Mouse (Mus musculus) hindbrain, embryonic 11.5 days (tissue): ENCODE data around the gene Gcsh. TPM values are rescaled to one million over a fixed set of nuclear protein-coding genes. Genes with fewer than 3 reads are reported as not detected.

Experiments used
- ATAC-seq: fragments of 200-750 bp; cut with Nextera tagmentation; 2 replicates; pipeline ENCODE4 v1.8.0; 2017; ENCODE audit warnings: mild to moderate bottlenecking, moderate TSS enrichment, moderate library complexity; ENCODE audit not compliant: low FRiP score
- DNase-seq: peaks from one replicate; pipeline ENCODE4 v3.0.0-alpha.2; 2015; ENCODE audit warnings: low spot score
- H3K27ac ChIP-seq: fragments of 300-500 bp; sonication (generic); 2 replicates; pipeline ENCODE4 v1.5.1; 2014; ENCODE audit warnings: mild to moderate bottlenecking, low read depth, low read length
- H3K27me3 ChIP-seq: fragments of 300-500 bp; sonication (generic); 2 replicates; pipeline ENCODE4 v1.6.1; 2014; ENCODE audit warnings: mild to moderate bottlenecking, low read length, moderate library complexity, mixed read lengths; ENCODE audit not compliant: control insufficient read depth, insufficient read depth
- H3K36me3 ChIP-seq: fragments of 300-500 bp; sonication (generic); 2 replicates; pipeline ENCODE4 v1.6.1; 2014; ENCODE audit warnings: mild to moderate bottlenecking, low read length, moderate library complexity, mixed read lengths; ENCODE audit not compliant: control insufficient read depth, insufficient read depth
- H3K4me1 ChIP-seq: fragments of 300-500 bp; sonication (generic); replicated peaks from 2 replicates; pipeline ENCODE4 v1.6.1; 2014; ENCODE audit warnings: low read length, mixed read lengths; ENCODE audit not compliant: control insufficient read depth, insufficient read depth
- H3K4me2 ChIP-seq: fragments of 300-500 bp; sonication (generic); replicated peaks from 2 replicates; pipeline ENCODE4 v1.6.1; 2014; ENCODE audit warnings: mild to moderate bottlenecking, low read depth, low read length
- H3K4me3 ChIP-seq: fragments of 300-500 bp; sonication (generic); 2 replicates; pipeline ENCODE4 v1.5.1; 2014; ENCODE audit warnings: low read depth, low read length
- H3K9ac ChIP-seq: fragments of 300-500 bp; sonication (generic); 2 replicates; pipeline ENCODE4 v1.6.1; 2014; ENCODE audit warnings: low read depth, low read length
- H3K9me3 ChIP-seq: fragments of 300-500 bp; sonication (generic); 2 replicates; pipeline ENCODE4 v1.6.1; 2016; ENCODE audit warnings: low read length; ENCODE audit not compliant: control insufficient read depth
- WGBS: fragments of 180-500 bp; shearing (Covaris S2); extraction: QIAGEN DNeasy Blood & Tissue Kit; methylation state at CpG from one replicate; pipeline ENCODE4 v1.1.7; 2014; 5-methylcytosine and 5-hydroxymethylcytosine counted together
- polyA plus RNA-seq: library from polyadenylated mRNA; unstranded; fragments of >200 nt; fragmentation: Nextera tagmentation; extraction: Ambion mirVana; gene quantifications from 2 replicates; pipeline ENCODE4 v1.2.1, GENCODE M21; 2014

Gcsh gene
- polyA plus RNA-seq, 1 experiment from 2014 or later: 149 TPM

GRCm38 (mm10) chr8:116991241-116991640 lies 2.1 kb downstream of the Gcsh start:
- no peak for ATAC-seq
- H3K36me3 ChIP-seq: no peaks in the 10 kb centered on the region
- no peak overlapping the region for H3K27ac ChIP-seq
- no peak overlapping the region for H3K4me3 ChIP-seq
- no peak overlapping the region for H3K4me2 ChIP-seq
- no peaks in the 10 kb centered on the region for H3K9me3 ChIP-seq
- no peaks in the 10 kb centered on the region for H3K4me1 ChIP-seq
- no peak for DNase-seq
- H3K9ac ChIP-seq: no peak overlapping the region
- H3K27me3 ChIP-seq: no peaks in the 10 kb centered on the region
- 86% methylated on average over 8 of the region's 8 CpGs for WGBS

GRCm38 (mm10) chr8:116989842-116990241 lies 3.5 kb downstream of the Gcsh start:
- H3K4me3 ChIP-seq: no peak overlapping the region
- ATAC-seq (no peak), DNase-seq (no peak)
- no peaks in the 10 kb centered on the region for H3K9me3 ChIP-seq
- WGBS: 95% methylated on average over 3 of the region's 3 CpGs
- H3K27me3 ChIP-seq: no peaks in the 10 kb centered on the region
- H3K36me3 ChIP-seq: no peaks in the 10 kb centered on the region
- H3K9ac ChIP-seq: no peak overlapping the region
- no peaks in the 10 kb centered on the region for H3K4me1 ChIP-seq
- no peak overlapping the region for H3K27ac ChIP-seq
- no peak overlapping the region for H3K4me2 ChIP-seq

- no peaks in the 10 kb centered on the region for H3K9me3 ChIP-seq
- H3K36me3 ChIP-seq: no peaks in the 10 kb centered on the region
- ATAC-seq: no peak
- H3K4me1 ChIP-seq: 0 out of 2 replicates have a peak, but pooled peaks cover 3% of the 10 kb centered on the region
- H3K27ac ChIP-seq: no peak overlapping the region
- no peak overlapping the region for H3K9ac ChIP-seq
- H3K27me3 ChIP-seq: no peaks in the 10 kb centered on the region
- WGBS: 12% methylated on average over 4 of the region's 4 CpGs
- no peak overlapping the region for H3K4me3 ChIP-seq
- DNase-seq: peak; percentile 83
- no peak overlapping the region for H3K4me2 ChIP-seq
These were observed 13.2 kb downstream of the Gcsh start for GRCm38 (mm10) chr8:116980117-116980516.

- Histone ChIP-seq H3K27ac (peak within 1 kb of the TSS; percentile 10; the same call in 1 of the 2 replicates), H3K9me3 (no peaks in the 10 kb centered on the region), H3K4me1 (0 out of 2 replicates have a peak, but pooled peaks cover 3% of the 10 kb centered on the region), H3K36me3 (no peaks in the 10 kb centered on the region), H3K4me2 (peak within 1 kb of the TSS; percentile 74), H3K27me3 (no peaks in the 10 kb centered on the region), H3K9ac (peak within 1 kb of the TSS; percentile 57), H3K4me3 (peak within 1 kb of the TSS; percentile 67)
- under 1% methylated on average over 46 of the region's 46 CpGs for WGBS
- ATAC-seq (peak; percentile 99), DNase-seq (peak; percentile 99)
These were observed 14.6 kb downstream of the Gcsh start, which contains the start of gene 1700030J22Rik for GRCm38 (mm10) chr8:116978631-116979256. 1700030J22Rik (minus strand) TSS chr8:116978959.

GRCm38 (mm10) chr8:116978052-116978451 lies 15.3 kb downstream of the Gcsh start:
- WGBS: 36% methylated on average over 8 of the region's 8 CpGs

GRCm38 (mm10) chr8:116975606-116976005 lies 17.7 kb downstream of the Gcsh start:
- 0 out of 2 replicates have a peak, but pooled peaks cover 3% of the 10 kb centered on the region for H3K4me1 ChIP-seq
- no peaks in the 10 kb centered on the region for H3K36me3 ChIP-seq
- H3K9me3 ChIP-seq: no peaks in the 10 kb centered on the region
- DNase-seq (no peak), ATAC-seq (no peak)
- WGBS: 72% methylated on average over 5 of the region's 5 CpGs
- no peaks in the 10 kb centered on the region for H3K27me3 ChIP-seq
- H3K4me2 ChIP-seq: no peak overlapping the region
- no peak overlapping the region for H3K9ac ChIP-seq
- H3K27ac ChIP-seq: no peak overlapping the region
- no peak overlapping the region for H3K4me3 ChIP-seq

More at GRCm38 (mm10) chr8:116978052-116978451, 15.3 kb downstream of the Gcsh start:
- ATAC-seq (no peak), DNase-seq (no peak)
- Histone ChIP-seq H3K4me1 (0 out of 2 replicates have a peak, but pooled peaks cover 3% of the 10 kb centered on the region), H3K27me3 (no peaks in the 10 kb centered on the region), H3K9me3 (no peaks in the 10 kb centered on the region), H3K27ac (0 out of 2 replicates have a peak overlapping the region, but pooled peaks have one; percentile 10), H3K4me3 (peak overlapping the region; percentile 67), H3K4me2 (peak overlapping the region; percentile 74), H3K9ac (peak overlapping the region; percentile 57), H3K36me3 (no peaks in the 10 kb centered on the region)

- no peak for ATAC-seq
- no peak overlapping the region for H3K27ac ChIP-seq
- no peak for DNase-seq
- H3K9ac ChIP-seq: no peak overlapping the region
- 27% methylated on average over 5 of the region's 5 CpGs for WGBS
- no peak overlapping the region for H3K4me3 ChIP-seq
- H3K4me2 ChIP-seq: no peak overlapping the region
- H3K36me3 ChIP-seq: no peaks in the 10 kb centered on the region
- H3K4me1 ChIP-seq: 0 out of 2 replicates have a peak, but pooled peaks cover 3% of the 10 kb centered on the region
- no peaks in the 10 kb centered on the region for H3K9me3 ChIP-seq
- H3K27me3 ChIP-seq: no peaks in the 10 kb centered on the region
These were observed 18.3 kb downstream of the Gcsh start for GRCm38 (mm10) chr8:116975066-116975465.

GRCm38 (mm10) chr8:116969531-116969930 lies 23.8 kb downstream of the Gcsh start:
- H3K27ac ChIP-seq: no peak overlapping the region
- 86% methylated on average over 6 of the region's 6 CpGs for WGBS
- no peaks in the 10 kb centered on the region for H3K27me3 ChIP-seq
- H3K9ac ChIP-seq: no peak overlapping the region
- no peaks in the 10 kb centered on the region for H3K9me3 ChIP-seq
- ATAC-seq: no peak
- H3K4me2 ChIP-seq: no peak overlapping the region
- H3K4me3 ChIP-seq: no peak overlapping the region
- no peaks in the 10 kb centered on the region for H3K36me3 ChIP-seq
- no peak for DNase-seq
- no peaks in the 10 kb centered on the region for H3K4me1 ChIP-seq

- no peak overlapping the region for H3K4me2 ChIP-seq
- no peak overlapping the region for H3K27ac ChIP-seq
- H3K4me3 ChIP-seq: no peak overlapping the region
- no peak for ATAC-seq
- WGBS: 96% methylated on average over 9 of the region's 9 CpGs
- no peak for DNase-seq
- no peaks in the 10 kb centered on the region for H3K9me3 ChIP-seq
- H3K27me3 ChIP-seq: no peaks in the 10 kb centered on the region
- no peak overlapping the region for H3K9ac ChIP-seq
- no peaks in the 10 kb centered on the region for H3K4me1 ChIP-seq
- H3K36me3 ChIP-seq: peaks cover 4% of the 10 kb centered on the region; the same call in 1 of the 2 replicates
These were observed 38.9 kb downstream of the Gcsh start for GRCm38 (mm10) chr8:116954415-116954814.
